ENCODE assay signal across 20 mouse cellular contexts in genomic region chr15:95542632-95543031, GRCm38 (mm10). TPM values are rescaled to one million over a fixed set of nuclear protein-coding genes. Genes with fewer than 3 reads are reported as not detected.
DNase-seq lines count a peak whose midpoint lies in the region; ATAC-seq lines count a peak whose summit lies in the region.
"Had no signal": no experiment of that assay in that cellular context is flagged by ENCODE, and none has a peak within 500 bp of the region (broad histone marks: within the 10 kb centered on the region; RNA-seq: fewer than 3 reads in every experiment).

No protein-coding gene starts in this region.

- H3K27ac ChIP-seq in midbrain, embryonic 11.5 days (ENCODE audit: low read depth, low read length): no peak overlapping the region
- no peak overlapping the region for H3K27ac ChIP-seq in midbrain, embryonic 15.5 days
- no peak overlapping the region for H3K27ac ChIP-seq in liver, embryonic 11.5 days (ENCODE audit: low read depth, low read length)
- H3K27ac ChIP-seq: embryonic facial prominence, embryonic 10.5 days; embryonic facial prominence, embryonic 12.5 days; forebrain, embryonic 13.5 days; forebrain, embryonic 15.5 days had no signal

- no peaks in the 10 kb centered on the region for H3K4me1 ChIP-seq in midbrain, embryonic 11.5 days (ENCODE audit: control insufficient read depth, insufficient read depth, low read length)
- no peaks in the 10 kb centered on the region for H3K4me1 ChIP-seq in midbrain, embryonic 15.5 days
- no peaks in the 10 kb centered on the region for H3K4me1 ChIP-seq in liver, embryonic 11.5 days (replicated peaks; ENCODE audit: control insufficient read depth, insufficient read depth, low read length)
- H3K4me1 ChIP-seq: embryonic facial prominence, embryonic 10.5 days; embryonic facial prominence, embryonic 12.5 days; forebrain, embryonic 13.5 days; forebrain, embryonic 15.5 days had no signal

- no peak overlapping the region for H3K4me3 ChIP-seq in midbrain, embryonic 11.5 days (ENCODE audit: low read depth, low read length)
- no peak overlapping the region for H3K4me3 ChIP-seq in midbrain, embryonic 15.5 days
- no peak overlapping the region for H3K4me3 ChIP-seq in liver, embryonic 11.5 days (ENCODE audit: low read depth, low read length)
- H3K4me3 ChIP-seq: embryonic facial prominence, embryonic 10.5 days; embryonic facial prominence, embryonic 12.5 days; forebrain, embryonic 13.5 days; forebrain, embryonic 15.5 days had no signal

- H3K27me3 ChIP-seq in midbrain, embryonic 11.5 days (ENCODE audit: control insufficient read depth, insufficient read depth, low read length): no peaks in the 10 kb centered on the region
- H3K27me3 ChIP-seq in midbrain, embryonic 15.5 days (replicated peaks): no peaks in the 10 kb centered on the region
- no peaks in the 10 kb centered on the region for H3K27me3 ChIP-seq in liver, embryonic 11.5 days (replicated peaks; ENCODE audit: control insufficient read depth, insufficient read depth, low read length)
- H3K27me3 ChIP-seq: embryonic facial prominence, embryonic 12.5 days; forebrain, embryonic 13.5 days; forebrain, embryonic 15.5 days had no signal

- no peak overlapping the region for H3K4me2 ChIP-seq in midbrain, embryonic 11.5 days
- H3K4me2 ChIP-seq in midbrain, embryonic 15.5 days: no peak overlapping the region
- no peak overlapping the region for H3K4me2 ChIP-seq in liver, embryonic 11.5 days
- H3K4me2 ChIP-seq: embryonic facial prominence, embryonic 12.5 days; forebrain, embryonic 13.5 days; forebrain, embryonic 15.5 days had no signal

- WGBS in midbrain, embryonic 11.5 days: 77% methylated on average over 6 of the region's 6 CpGs
- WGBS in midbrain, embryonic 15.5 days: 69% methylated on average over 6 of the region's 6 CpGs
- WGBS in liver, embryonic 11.5 days: 68% methylated on average over 6 of the region's 6 CpGs

- peak; percentile 12 to 44 for DNase-seq in left cerebral cortex, adult 18-20 months (ENCODE audit: low spot score in 2 of 2)
- DNase-seq in left cerebral cortex, adult 11 months (ENCODE audit: low spot score): no peak
- peak; percentile 12 for DNase-seq in midbrain, embryonic 11.5 days (ENCODE audit: low spot score, missing footprints)
- peak; percentile 37 to 48 for DNase-seq in right cerebral cortex, adult 2 months (ENCODE audit: low spot score in 2 of 2)
- DNase-seq in right cerebral cortex, postnatal 4 days: no peak
- no peak for DNase-seq in liver, embryonic 11.5 days (ENCODE audit: low spot score)
- DNase-seq: adrenal gland, adult 2 months; adrenal gland, postnatal 10 days; adrenal gland, postnatal 25 days; cerebellum, adult 11-12 months; cerebellum, adult 2 months; cerebellum, adult 9-10 months; cerebellum, postnatal 10 days; cerebellum, postnatal 25 days had no signal

- no peaks in the 10 kb centered on the region; the same call in 1 of the 2 replicates for H3K9me3 ChIP-seq in midbrain, embryonic 11.5 days (ENCODE audit: control insufficient read depth, low read length)
- no peaks in the 10 kb centered on the region for H3K9me3 ChIP-seq in midbrain, embryonic 15.5 days
- no peaks in the 10 kb centered on the region for H3K9me3 ChIP-seq in liver, embryonic 11.5 days (ENCODE audit: control insufficient read depth, low read length)
- H3K9me3 ChIP-seq: embryonic facial prominence, embryonic 10.5 days; embryonic facial prominence, embryonic 12.5 days; forebrain, embryonic 13.5 days; forebrain, embryonic 15.5 days had no signal

- H3K9ac ChIP-seq in midbrain, embryonic 11.5 days (ENCODE audit: low read length): no peak overlapping the region
- H3K9ac ChIP-seq in midbrain, embryonic 15.5 days: no peak overlapping the region
- H3K9ac ChIP-seq in liver, embryonic 11.5 days (ENCODE audit: low read depth, low read length): no peak overlapping the region
- H3K9ac ChIP-seq: embryonic facial prominence, embryonic 12.5 days; forebrain, embryonic 13.5 days; forebrain, embryonic 15.5 days had no signal

- ATAC-seq in midbrain, embryonic 11.5 days (ENCODE audit: low FRiP score): no peak
- no peak for ATAC-seq in midbrain, embryonic 15.5 days (replicated peaks)
- no peak for ATAC-seq in liver, embryonic 11.5 days (replicated peaks; ENCODE audit: low FRiP score)
- ATAC-seq: forebrain, embryonic 13.5 days; forebrain, embryonic 15.5 days had no signal

- H3K36me3 ChIP-seq in midbrain, embryonic 11.5 days (ENCODE audit: control insufficient read depth, insufficient read depth, low read length): no peaks in the 10 kb centered on the region
- no peaks in the 10 kb centered on the region for H3K36me3 ChIP-seq in midbrain, embryonic 15.5 days (replicated peaks)
- H3K36me3 ChIP-seq in liver, embryonic 11.5 days (ENCODE audit: control insufficient read depth, insufficient read depth, low read length): no peaks in the 10 kb centered on the region
- H3K36me3 ChIP-seq: embryonic facial prominence, embryonic 10.5 days; embryonic facial prominence, embryonic 12.5 days; forebrain, embryonic 15.5 days had no signal

RNA-seq across cellular contexts. Expression of gene Nell2, which starts 14.3 kb away (rescaled TPM):
- total RNA-seq in left cerebral cortex, adult 18-20 months (2021): 100 to 1,000 TPM; 483 to 499 TPM
- 81.0 and 84.3 TPM in 2 replicates for polyA plus RNA-seq in midbrain, embryonic 11.5 days (2014; fragmentation: Nextera tagmentation; extraction: Ambion mirVana)
- 189 and 203 TPM in 2 replicates for polyA plus RNA-seq in midbrain, embryonic 15.5 days (2015; fragmentation: Nextera tagmentation; extraction: Ambion mirVana)
- 1.8 and 1.9 TPM in 2 replicates for polyA plus RNA-seq in liver, embryonic 11.5 days (2014; fragmentation: Nextera tagmentation; extraction: Ambion mirVana)
- total RNA-seq: MEL had no signal

Comparison
In these comparisons a context has a peak if more than half of its experiments do, and no peak if none do; other contexts are left out.
1. DNase-seq: peak in left cerebral cortex, adult 18-20 months (2 of 2), midbrain, embryonic 11.5 days (single experiment) and right cerebral cortex, adult 2 months (2 of 2); none in left cerebral cortex, adult 11 months (single experiment), right cerebral cortex, postnatal 4 days (single experiment) and liver, embryonic 11.5 days (single experiment).
2. RNA of gene Nell2, which starts 14.3 kb away (polyA plus RNA-seq): 189 to 203 TPM in midbrain, embryonic 15.5 days and 81.0 to 84.3 TPM in midbrain, embryonic 11.5 days; 1.8 to 1.9 TPM in liver, embryonic 11.5 days; every median in the first group is over 10 times any median in the second.